Mouse (Mus musculus): ENCODE results near the gene Polr2i. TPM values are rescaled to one million over a fixed set of nuclear protein-coding genes. Genes with fewer than 3 reads are reported as not detected.
A peak's percentile ranks its signal among the peaks of the same experiment; 100 is the strongest.

Polr2i gene
- polyA plus RNA-seq, 1 experiment from 2014 or later, result 36.5 TPM

DNA sequence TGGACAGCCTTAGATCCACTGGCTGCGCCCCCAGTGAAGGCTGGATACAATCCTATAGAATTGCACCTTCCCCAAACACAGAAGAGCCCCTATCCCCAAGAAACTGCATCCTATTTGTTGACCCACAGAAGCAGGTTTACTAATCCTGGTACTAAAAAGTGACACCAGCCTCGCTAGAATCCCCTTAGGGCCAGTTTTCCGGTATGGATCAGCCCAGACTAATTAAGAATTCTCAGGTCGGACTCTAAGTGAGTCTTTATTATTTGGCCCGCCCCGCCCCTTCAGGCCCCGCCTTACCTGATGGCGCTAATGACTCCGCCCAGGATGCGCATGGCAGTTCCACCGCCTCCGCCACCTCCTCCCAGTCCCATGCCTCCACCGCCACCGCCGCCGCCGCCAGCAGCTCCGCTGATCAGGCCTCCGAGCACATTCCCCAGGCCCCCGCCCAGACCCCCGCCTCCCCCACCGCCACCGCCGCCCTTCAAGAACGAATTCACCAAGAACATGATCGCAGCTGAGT is 38.1 kb upstream of the Polr2i start:
- peaks cover 12% of the 10 kb centered on the region for H3K36me3 ChIP-seq (ENCODE audit: control insufficient read depth, insufficient read depth)
- peak; percentile 82 for ATAC-seq (ENCODE audit: low read depth)
- 1% methylated on average over 25 of the region's 26 CpGs for WGBS (ENCODE audit: insufficient replicate concordance)
- H3K27ac ChIP-seq (ENCODE audit: low read length), result peak overlapping the region; percentile 91
- H3K4me1 ChIP-seq (ENCODE audit: control insufficient read depth, low read depth, low read length), result peaks cover 26% of the 10 kb centered on the region
- H3K9me3 ChIP-seq (replicated peaks; ENCODE audit: control insufficient read depth, low read length), result no peaks in the 10 kb centered on the region
- no peaks in the 10 kb centered on the region for H3K27me3 ChIP-seq (ENCODE audit: control insufficient read depth, insufficient read depth, low read depth, low read length)
- H3K9ac ChIP-seq (ENCODE audit: low read depth, low read length), result peak overlapping the region; percentile 80
- H3K4me3 ChIP-seq (ENCODE audit: low read depth, low read length), result peak overlapping the region; percentile 79
- peak overlapping the region; percentile 90 for H3K4me2 ChIP-seq (ENCODE audit: low read depth, low read length)

DNA sequence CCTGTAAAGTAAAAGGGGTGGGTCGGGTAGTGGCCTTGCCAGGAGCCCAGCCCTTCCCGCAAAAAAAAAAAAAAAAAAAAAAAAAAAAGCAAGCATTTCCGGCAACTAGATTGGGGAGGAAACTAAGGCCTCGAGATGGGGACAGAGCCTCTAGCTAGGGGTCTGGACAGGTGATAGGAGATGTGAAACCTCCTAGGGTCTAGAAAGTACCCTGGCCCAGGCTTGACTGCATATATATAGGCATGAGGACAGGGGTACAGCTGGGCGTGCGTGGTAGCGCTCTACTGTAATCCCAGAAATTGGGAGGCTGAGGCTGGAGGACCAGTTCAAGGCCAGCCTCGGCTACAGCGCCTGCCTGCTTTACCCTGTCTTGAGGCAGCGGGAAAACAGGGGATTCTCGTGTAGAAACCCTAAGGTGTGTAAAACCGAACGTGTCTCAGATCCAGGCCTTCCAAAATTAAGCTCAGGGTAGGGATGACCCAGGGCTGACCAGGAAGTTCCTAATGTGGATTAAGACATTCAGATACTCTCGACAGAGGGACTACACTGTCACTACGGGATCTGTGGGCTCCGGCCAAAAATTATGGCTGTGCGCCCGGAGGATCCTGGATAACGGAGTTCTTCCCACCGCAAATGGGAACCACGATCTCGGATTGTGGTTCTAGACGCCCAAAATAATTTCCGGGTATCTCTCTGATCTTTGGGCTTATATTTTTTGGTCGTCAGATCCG is 37.5 kb upstream of the Polr2i start:
- peaks cover 12% of the 10 kb centered on the region for H3K36me3 ChIP-seq (ENCODE audit: control insufficient read depth, insufficient read depth)
- WGBS (ENCODE audit: insufficient replicate concordance), result 0% methylated on average over 26 of the region's 26 CpGs
- H3K9me3 ChIP-seq (replicated peaks; ENCODE audit: control insufficient read depth, low read length), result no peaks in the 10 kb centered on the region
- H3K9ac ChIP-seq (ENCODE audit: low read depth, low read length), result peak overlapping the region; percentile 80
- H3K27me3 ChIP-seq (ENCODE audit: control insufficient read depth, insufficient read depth, low read depth, low read length), result no peaks in the 10 kb centered on the region
- peak overlapping the region; percentile 90 for H3K4me2 ChIP-seq (ENCODE audit: low read depth, low read length)
- peaks cover 26% of the 10 kb centered on the region for H3K4me1 ChIP-seq (ENCODE audit: control insufficient read depth, low read depth, low read length)
- ATAC-seq (ENCODE audit: low read depth), result peak; percentile 32
- peak overlapping the region; percentile 79 for H3K4me3 ChIP-seq (ENCODE audit: low read depth, low read length)
- H3K27ac ChIP-seq (ENCODE audit: low read length), result peak overlapping the region; percentile 91

GRCm38 (mm10) chr7:30194884-30195283 is 36.9 kb upstream of the Polr2i start:
- Histone ChIP-seq H3K9me3 (replicated peaks; ENCODE audit: control insufficient read depth, low read length) (no peaks in the 10 kb centered on the region), H3K36me3 (ENCODE audit: control insufficient read depth, insufficient read depth) (peaks cover 12% of the 10 kb centered on the region), H3K27ac (ENCODE audit: low read length) (peak overlapping the region; percentile 91), H3K4me2 (ENCODE audit: low read depth, low read length) (peak overlapping the region; percentile 90), H3K9ac (ENCODE audit: low read depth, low read length) (peak overlapping the region; percentile 80), H3K4me1 (ENCODE audit: control insufficient read depth, low read depth, low read length) (peaks cover 26% of the 10 kb centered on the region), H3K4me3 (ENCODE audit: low read depth, low read length) (peak overlapping the region; percentile 79), H3K27me3 (ENCODE audit: control insufficient read depth, insufficient read depth, low read depth, low read length) (no peaks in the 10 kb centered on the region)
- ATAC-seq (ENCODE audit: low read depth), result peak; percentile 90
- WGBS (ENCODE audit: insufficient replicate concordance), result 0% methylated on average over 28 of the region's 28 CpGs

DNA sequence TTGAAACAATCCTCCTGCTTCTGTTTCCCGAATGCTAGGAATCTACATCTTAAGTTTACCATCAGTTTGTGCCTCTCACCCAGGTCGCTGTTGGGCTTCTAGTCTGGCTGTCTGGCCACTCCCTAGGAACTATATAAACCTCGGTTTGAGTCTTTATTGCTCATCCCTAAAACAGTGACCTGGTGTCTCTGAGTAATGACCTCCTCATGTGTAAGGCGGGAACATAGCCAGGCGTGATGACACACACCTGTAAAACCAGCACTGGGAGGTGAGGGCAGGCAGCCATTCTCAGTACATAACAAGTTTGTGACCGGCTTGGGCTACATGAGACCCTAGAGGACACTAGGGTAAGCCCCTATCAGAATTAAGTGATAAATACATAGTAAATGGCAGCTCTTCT is 36.3 kb upstream of the Polr2i start:
- no peaks in the 10 kb centered on the region for H3K9me3 ChIP-seq (replicated peaks; ENCODE audit: control insufficient read depth, low read length)
- H3K4me2 ChIP-seq (ENCODE audit: low read depth, low read length), result peak overlapping the region; percentile 90
- H3K36me3 ChIP-seq (ENCODE audit: control insufficient read depth, insufficient read depth), result peaks cover 10% of the 10 kb centered on the region
- H3K9ac ChIP-seq (ENCODE audit: low read depth, low read length), result no peak overlapping the region
- no peak overlapping the region for H3K27ac ChIP-seq (ENCODE audit: low read length)
- no peaks in the 10 kb centered on the region for H3K27me3 ChIP-seq (ENCODE audit: control insufficient read depth, insufficient read depth, low read depth, low read length)
- H3K4me1 ChIP-seq (ENCODE audit: control insufficient read depth, low read depth, low read length), result peaks cover 26% of the 10 kb centered on the region
- no peak for ATAC-seq (ENCODE audit: low read depth)
- WGBS (ENCODE audit: insufficient replicate concordance), result 60% methylated on average over 6 of the region's 6 CpGs
- no peak overlapping the region; the same call in 1 of the 2 replicates for H3K4me3 ChIP-seq (ENCODE audit: low read depth, low read length)

- 61% methylated on average over 6 of the region's 6 CpGs for WGBS (ENCODE audit: insufficient replicate concordance)
- no peaks in the 10 kb centered on the region for H3K9me3 ChIP-seq (replicated peaks; ENCODE audit: control insufficient read depth, low read length)
- H3K36me3 ChIP-seq (ENCODE audit: control insufficient read depth, insufficient read depth), result peaks cover 9% of the 10 kb centered on the region
- no peak overlapping the region for H3K27ac ChIP-seq (ENCODE audit: low read length)
- ATAC-seq (ENCODE audit: low read depth), result no peak
- H3K9ac ChIP-seq (ENCODE audit: low read depth, low read length), result no peak overlapping the region
- H3K27me3 ChIP-seq (ENCODE audit: control insufficient read depth, insufficient read depth, low read depth, low read length), result no peaks in the 10 kb centered on the region
- H3K4me3 ChIP-seq (ENCODE audit: low read depth, low read length), result no peak overlapping the region
- peaks cover 26% of the 10 kb centered on the region for H3K4me1 ChIP-seq (ENCODE audit: control insufficient read depth, low read depth, low read length)
- H3K4me2 ChIP-seq (ENCODE audit: low read depth, low read length), result no peak overlapping the region
These were observed 35.6 kb upstream of the Polr2i start for GRCm38 (mm10) chr7:30196171-30196570.

- no peaks in the 10 kb centered on the region for H3K9me3 ChIP-seq (replicated peaks; ENCODE audit: control insufficient read depth, low read length)
- 52% methylated on average over 5 of the region's 5 CpGs for WGBS (ENCODE audit: insufficient replicate concordance)
- H3K9ac ChIP-seq (ENCODE audit: low read depth, low read length), result no peak overlapping the region
- no peak overlapping the region for H3K4me3 ChIP-seq (ENCODE audit: low read depth, low read length)
- no peaks in the 10 kb centered on the region for H3K27me3 ChIP-seq (ENCODE audit: control insufficient read depth, insufficient read depth, low read depth, low read length)
- no peak for ATAC-seq (ENCODE audit: low read depth)
- no peaks in the 10 kb centered on the region for H3K36me3 ChIP-seq (ENCODE audit: control insufficient read depth, insufficient read depth)
- no peak overlapping the region for H3K27ac ChIP-seq (ENCODE audit: low read length)
- H3K4me1 ChIP-seq (ENCODE audit: control insufficient read depth, low read depth, low read length), result peaks cover 26% of the 10 kb centered on the region
- H3K4me2 ChIP-seq (ENCODE audit: low read depth, low read length), result no peak overlapping the region
These were observed 34.1 kb upstream of the Polr2i start for GRCm38 (mm10) chr7:30197592-30198129.

DNA sequence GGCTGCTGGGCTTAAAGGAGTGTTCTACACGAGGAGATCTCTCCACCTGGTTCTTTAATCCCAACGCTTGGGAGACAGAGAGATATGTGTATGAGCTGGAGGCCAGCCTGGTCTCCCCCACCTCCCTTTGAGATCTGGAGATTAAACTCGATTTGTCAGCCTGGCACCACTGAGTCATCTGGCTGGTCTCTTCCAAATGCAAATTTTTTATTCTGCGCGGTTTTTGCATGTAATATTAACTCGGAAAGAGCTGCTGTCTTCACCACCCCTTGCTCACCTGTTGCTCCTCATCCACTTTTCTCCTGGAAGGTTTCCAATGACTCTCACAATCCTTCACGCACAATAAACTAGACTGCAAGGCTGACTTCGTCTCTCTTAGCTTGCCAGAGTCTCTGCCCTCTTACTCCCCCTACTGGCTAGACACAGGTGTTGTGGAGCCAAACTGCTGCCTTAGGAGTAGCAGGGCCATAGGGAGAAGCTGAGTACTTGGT is 33.2 kb upstream of the Polr2i start, which contains the start of gene Capns1:
Capns1 (minus strand) TSS at position 331 of the 491 bp plus-strand sequence.
- H3K4me1 ChIP-seq (ENCODE audit: control insufficient read depth, low read depth, low read length), result peaks cover 18% of the 10 kb centered on the region
- no peaks in the 10 kb centered on the region for H3K36me3 ChIP-seq (ENCODE audit: control insufficient read depth, insufficient read depth)
- no peak within 1 kb of the TSS for H3K4me2 ChIP-seq (ENCODE audit: low read depth, low read length)
- no peaks in the 10 kb centered on the region for H3K27me3 ChIP-seq (ENCODE audit: control insufficient read depth, insufficient read depth, low read depth, low read length)
- H3K27ac ChIP-seq (ENCODE audit: low read length), result no peak within 1 kb of the TSS
- no peaks in the 10 kb centered on the region for H3K9me3 ChIP-seq (replicated peaks; ENCODE audit: control insufficient read depth, low read length)
- no peak within 1 kb of the TSS for H3K4me3 ChIP-seq (ENCODE audit: low read depth, low read length)
- H3K9ac ChIP-seq (ENCODE audit: low read depth, low read length), result no peak within 1 kb of the TSS
- WGBS (ENCODE audit: insufficient replicate concordance), result 6% methylated on average over 8 of the region's 8 CpGs
- no peak for ATAC-seq (ENCODE audit: low read depth)

GRCm38 (mm10) chr7:30199498-30200139 is 32.1 kb upstream of the Polr2i start:
- no peaks in the 10 kb centered on the region for H3K27me3 ChIP-seq (ENCODE audit: control insufficient read depth, insufficient read depth, low read depth, low read length)
- WGBS (ENCODE audit: insufficient replicate concordance), result 64% methylated on average over 18 of the region's 18 CpGs
- H3K4me1 ChIP-seq (ENCODE audit: control insufficient read depth, low read depth, low read length), result peaks cover 15% of the 10 kb centered on the region
- ATAC-seq (ENCODE audit: low read depth), result no peak
- no peak overlapping the region for H3K4me2 ChIP-seq (ENCODE audit: low read depth, low read length)
- H3K9me3 ChIP-seq (replicated peaks; ENCODE audit: control insufficient read depth, low read length), result no peaks in the 10 kb centered on the region
- H3K9ac ChIP-seq (ENCODE audit: low read depth, low read length), result no peak overlapping the region
- no peaks in the 10 kb centered on the region for H3K36me3 ChIP-seq (ENCODE audit: control insufficient read depth, insufficient read depth)
- H3K27ac ChIP-seq (ENCODE audit: low read length), result no peak overlapping the region
- H3K4me3 ChIP-seq (ENCODE audit: low read depth, low read length), result no peak overlapping the region
